Mouse (Mus musculus) kidney, embryonic 16.5 days (tissue): ENCODE data around the gene Coa7. TPM values are rescaled to one million over a fixed set of nuclear protein-coding genes. Genes with fewer than 3 reads are reported as not detected.

Experiments used
- polyA plus RNA-seq: library from polyadenylated mRNA; unstranded; fragments of >200 nt; fragmentation: Nextera tagmentation; extraction: Ambion mirVana; gene quantifications from 2 replicates; pipeline ENCODE4 v1.2.1, GENCODE M21; 2015

Coa7 gene
- polyA plus RNA-seq, 1 experiment from 2014 or later: 52.9 TPM

Other genes starting within 250 kb of the Coa7 start
- gene Podn, start 231.7 kb upstream of the Coa7 start, polyA plus RNA-seq: 0.69 and 0.82 TPM in 2 replicates
- gene Scp2, start 183.1 kb upstream of the Coa7 start, polyA plus RNA-seq: 264 and 288 TPM in 2 replicates
- gene Echdc2, start 162.7 kb upstream of the Coa7 start, polyA plus RNA-seq: 44.8 and 50.0 TPM in 2 replicates
- 0.26 and 0.39 TPM in 2 replicates for gene Zyg11a, start 110.1 kb upstream of the Coa7 start, polyA plus RNA-seq
- 11.6 and 11.7 TPM in 2 replicates for gene Zyg11b, start 27.0 kb upstream of the Coa7 start, polyA plus RNA-seq
- gene Shisal2a, start 55.2 kb downstream of the Coa7 start, polyA plus RNA-seq: 0.29 and 1.1 TPM in 2 replicates
- 65.2 and 65.4 TPM in 2 replicates for gene Gpx7, start 78.8 kb downstream of the Coa7 start, polyA plus RNA-seq
- gene Tut4, start 131.3 kb downstream of the Coa7 start, polyA plus RNA-seq: 55.1 and 72.0 TPM in 2 replicates